Mouse (Mus musculus): ENCODE data around the gene Sdf2l1.

DNA sequence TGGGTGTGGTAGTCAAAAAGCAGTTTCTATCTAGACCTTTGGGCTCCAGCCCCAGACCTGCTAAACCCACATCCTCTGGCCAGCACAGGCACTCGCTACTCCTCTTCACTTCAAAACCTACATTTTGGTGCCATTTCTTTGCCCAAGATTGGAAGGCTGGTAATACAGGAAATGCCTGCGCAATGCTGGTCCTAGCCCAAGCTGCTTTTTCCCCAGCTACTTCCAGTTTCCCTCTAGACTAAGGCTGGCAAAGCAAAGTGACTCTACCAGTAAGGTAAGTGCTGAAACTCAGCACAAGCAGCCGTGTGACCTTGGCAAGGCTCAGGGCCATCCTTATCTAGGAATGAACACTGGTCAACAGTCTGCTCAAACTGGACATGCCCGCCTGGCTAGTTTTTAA, 46.5 kb downstream of the Sdf2l1 start:
- TF ChIP-seq EP300 (IDR thresholded peaks at IDR 0.05; ENCODE audit: low read depth in 1 of 2, low read length in 2 of 2) (no peak), CTCF (IDR thresholded peaks at IDR 0.05 in 2 of 3, conservative IDR thresholded peaks at IDR 0.05 in 1 of 3; ENCODE audit: control insufficient read depth in 1 of 3, insufficient read depth in 1 of 3, low read depth in 2 of 3, low read length in 3 of 3, poor library complexity in 1 of 3, severe bottlenecking in 1 of 3) (no peak), ZMIZ1 (IDR thresholded peaks at IDR 0.05; ENCODE audit: low read depth, low read length) (no peak), NELFE (IDR thresholded peaks at IDR 0.05; ENCODE audit: low read depth, low read length) (no peak), POLR2A (IDR thresholded peaks at IDR 0.05; ENCODE audit: control insufficient read depth in 1 of 2, insufficient read depth in 1 of 2, low read depth in 1 of 2, low read length in 2 of 2, poor library complexity in 1 of 2) (peak in 1 of 2 experiments; percentile 24; a peak in 1 of 4 replicates), ZNF384 (IDR thresholded peaks at IDR 0.05; ENCODE audit: low read depth, low read length) (no peak), SIN3A (IDR thresholded peaks at IDR 0.05; ENCODE audit: low read length) (no peak), GABPA (IDR thresholded peaks at IDR 0.05; ENCODE audit: low read depth, low read length) (no peak), MXI1 (IDR thresholded peaks at IDR 0.05; ENCODE audit: low read depth, low read length) (no peak), ZC3H11A (IDR thresholded peaks at IDR 0.05; ENCODE audit: low read depth, low read length) (no peak), MAZ (IDR thresholded peaks at IDR 0.05; ENCODE audit: low read depth, low read length) (no peak), MYB (IDR thresholded peaks at IDR 0.05; ENCODE audit: low read depth, low read length) (no peak), POLR2AphosphoS5 (IDR thresholded peaks at IDR 0.05; ENCODE audit: borderline replicate concordance, low read depth, low read length) (no peak), BHLHE40 (IDR thresholded peaks at IDR 0.05; ENCODE audit: borderline replicate concordance, low read depth, low read length) (no peak)
